Mouse (Mus musculus) forebrain, embryonic 15.5 days (tissue): Measurements from ENCODE around the gene Astn2. TPM values are rescaled to one million over a fixed set of nuclear protein-coding genes. Genes with fewer than 3 reads are reported as not detected.
A peak's percentile ranks its signal among the peaks of the same experiment; 100 is the strongest.

Experiments
- ATAC-seq: fragments of 200-750 bp; cut with Nextera tagmentation; replicated peaks from 2 replicates; pipeline ENCODE4 v1.8.0; 2017; ENCODE audit warnings: mild to moderate bottlenecking, moderate TSS enrichment, moderate library complexity
- H3K27ac ChIP-seq: fragments of 300-500 bp; sonication (generic); replicated peaks from 2 replicates; pipeline ENCODE4 v1.5.1; 2015; ENCODE audit warnings: mild to moderate bottlenecking, inconsistent platforms
- H3K27me3 ChIP-seq: fragments of 300-500 bp; sonication (generic); 2 replicates; pipeline ENCODE4 v1.6.1; 2015; ENCODE audit warnings: inconsistent platforms
- H3K36me3 ChIP-seq: fragments of 300-500 bp; sonication (generic); 2 replicates; pipeline ENCODE4 v1.6.1; 2015; ENCODE audit warnings: mild to moderate bottlenecking, inconsistent platforms
- H3K4me1 ChIP-seq: fragments of 300-500 bp; sonication (generic); 2 replicates; pipeline ENCODE4 v1.6.1; 2015; ENCODE audit warnings: inconsistent platforms
- H3K4me2 ChIP-seq: fragments of 300-500 bp; sonication (generic); replicated peaks from 2 replicates; pipeline ENCODE4 v1.6.1; 2015; ENCODE audit warnings: mild to moderate bottlenecking, inconsistent platforms
- H3K4me3 ChIP-seq: fragments of 300-500 bp; sonication (generic); 2 replicates; pipeline ENCODE4 v1.5.1; 2015; ENCODE audit warnings: mild to moderate bottlenecking, inconsistent platforms
- H3K9ac ChIP-seq: fragments of 300-500 bp; sonication (generic); replicated peaks from 2 replicates; pipeline ENCODE4 v1.6.1; 2015; ENCODE audit warnings: mild to moderate bottlenecking, inconsistent platforms
- H3K9me3 ChIP-seq: fragments of 300-500 bp; sonication (generic); 2 replicates; pipeline ENCODE4 v1.6.1; 2016; ENCODE audit warnings: inconsistent platforms
- WGBS: fragments of 180-500 bp; shearing (Covaris S2); methylation state at CpG from one replicate; pipeline ENCODE4 v1.1.7; 2015; ENCODE audit warnings: mixed read lengths; 5-methylcytosine and 5-hydroxymethylcytosine counted together
- polyA plus RNA-seq: library from polyadenylated mRNA; unstranded; fragments of >200 nt; fragmentation: Nextera tagmentation; extraction: Ambion mirVana; gene quantifications from 2 replicates; pipeline ENCODE4 v1.2.1, GENCODE M21; 2015

Astn2 gene
- polyA plus RNA-seq, 1 experiment from 2014 or later = 1.4 TPM

DNA sequence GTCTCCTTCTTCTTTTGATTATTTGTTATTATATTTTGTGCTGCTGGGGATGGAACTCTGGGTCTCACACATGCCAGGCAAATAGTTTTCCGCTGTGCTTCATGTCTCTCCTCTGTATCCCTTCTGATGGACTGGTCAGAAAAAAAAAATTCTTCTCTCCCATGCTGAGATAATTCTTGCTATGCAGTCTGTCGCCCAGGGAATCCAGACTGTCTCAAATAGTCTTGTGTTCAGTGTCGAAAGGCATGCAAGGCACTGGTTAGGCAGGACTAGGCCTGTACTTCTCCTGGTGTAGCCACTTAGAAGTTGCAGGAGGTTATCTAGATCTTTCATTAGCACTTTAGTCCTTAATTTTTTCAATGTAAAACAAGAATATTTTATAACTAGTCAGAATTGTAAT lies 642.8 kb downstream of the Astn2 start:
- Histone ChIP-seq H3K27ac (no peak overlapping the region), H3K36me3 (no peaks in the 10 kb centered on the region), H3K4me1 (no peaks in the 10 kb centered on the region), H3K27me3 (no peaks in the 10 kb centered on the region), H3K9me3 (no peaks in the 10 kb centered on the region), H3K4me3 (no peak overlapping the region), H3K4me2 (no peak overlapping the region), H3K9ac (no peak overlapping the region)
- 77% methylated on average over 3 of the region's 3 CpGs for WGBS
- no peak for ATAC-seq

DNA sequence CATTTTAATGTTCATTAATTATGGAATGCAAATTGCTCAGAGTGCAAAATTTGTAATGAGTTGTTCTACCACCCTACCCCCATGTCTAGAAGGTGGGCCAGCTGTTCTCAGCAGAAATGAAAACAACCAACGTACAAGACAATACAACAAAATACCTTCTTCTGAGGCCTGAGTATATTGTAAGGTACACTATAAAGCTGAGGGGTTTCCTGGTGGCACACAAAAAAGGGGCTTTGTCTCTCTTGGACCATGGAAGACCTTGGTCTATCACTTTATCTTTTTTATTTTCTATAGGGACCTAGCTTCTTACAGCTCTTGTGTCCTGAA lies 645.6 kb downstream of the Astn2 start:
- Histone ChIP-seq H3K4me3 (no peak overlapping the region), H3K36me3 (no peaks in the 10 kb centered on the region), H3K27ac (no peak overlapping the region), H3K9me3 (no peaks in the 10 kb centered on the region), H3K4me2 (no peak overlapping the region), H3K27me3 (no peaks in the 10 kb centered on the region), H3K4me1 (no peaks in the 10 kb centered on the region), H3K9ac (no peak overlapping the region)
- no peak for ATAC-seq
- WGBS = 48% methylated on average over 1 of the region's 1 CpGs

DNA sequence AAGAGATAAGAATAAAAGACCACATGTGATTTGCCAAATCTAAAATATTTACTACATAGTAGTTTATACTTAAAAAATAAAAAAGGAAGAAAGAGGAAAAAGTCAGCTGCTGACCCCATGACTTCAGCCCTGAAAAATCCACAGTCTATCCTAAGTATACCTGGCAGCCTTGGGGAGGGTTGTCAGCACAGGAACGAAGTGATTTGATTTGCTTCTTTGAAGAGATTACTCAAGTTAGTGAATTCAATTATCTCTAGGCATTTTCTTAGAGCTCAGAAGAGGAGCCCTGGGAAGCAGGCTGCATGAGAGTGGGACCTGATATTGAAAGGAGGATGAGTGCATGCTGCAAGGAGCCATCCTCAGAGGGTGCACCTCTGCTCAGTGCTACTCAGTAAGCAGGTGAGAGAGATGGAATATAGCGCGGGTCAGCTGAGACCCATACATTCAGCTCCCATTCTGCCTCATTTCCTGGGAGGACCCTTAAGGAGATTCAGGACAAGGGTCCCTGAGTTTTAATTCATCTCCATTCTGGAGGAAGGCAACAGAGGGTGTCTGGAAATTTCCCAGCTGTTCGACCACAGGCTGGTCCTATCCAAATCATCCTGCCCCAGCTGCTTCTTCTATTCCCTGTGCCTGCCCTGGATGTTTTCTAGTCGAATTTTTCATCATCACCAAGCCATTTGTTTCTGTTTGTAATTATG lies 646.1 kb downstream of the Astn2 start:
- Histone ChIP-seq H3K36me3 (no peaks in the 10 kb centered on the region), H3K9ac (no peak overlapping the region), H3K9me3 (no peaks in the 10 kb centered on the region), H3K4me1 (no peaks in the 10 kb centered on the region), H3K27me3 (no peaks in the 10 kb centered on the region), H3K27ac (no peak overlapping the region), H3K4me3 (no peak overlapping the region), H3K4me2 (no peak overlapping the region)
- ATAC-seq = no peak
- 62% methylated on average over 5 of the region's 5 CpGs for WGBS

DNA sequence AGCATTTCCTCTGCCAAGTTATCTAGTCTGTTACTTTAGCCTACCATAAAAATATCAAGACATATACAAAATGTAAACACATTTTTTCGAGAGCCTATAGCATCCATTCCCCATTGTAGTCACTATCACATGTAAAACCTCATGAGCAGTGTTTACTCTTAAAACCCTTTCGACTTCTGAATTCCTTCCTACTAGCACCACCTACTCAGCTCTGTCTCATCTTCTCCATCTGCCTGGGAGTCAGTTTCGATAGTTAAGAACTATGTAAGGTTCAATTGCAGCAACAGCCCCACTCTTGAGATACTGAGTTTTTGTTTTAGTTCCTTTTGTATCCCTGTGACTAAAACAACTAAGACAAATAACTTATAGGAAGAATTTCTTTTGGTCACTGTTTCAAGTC lies 651.5 kb downstream of the Astn2 start:
- WGBS = 90% methylated on average over 3 of the region's 3 CpGs
- Histone ChIP-seq H3K9ac (no peak overlapping the region), H3K4me1 (no peaks in the 10 kb centered on the region), H3K27ac (no peak overlapping the region), H3K4me2 (no peak overlapping the region), H3K27me3 (no peaks in the 10 kb centered on the region), H3K9me3 (no peaks in the 10 kb centered on the region), H3K36me3 (no peaks in the 10 kb centered on the region), H3K4me3 (no peak overlapping the region)
- no peak for ATAC-seq

DNA sequence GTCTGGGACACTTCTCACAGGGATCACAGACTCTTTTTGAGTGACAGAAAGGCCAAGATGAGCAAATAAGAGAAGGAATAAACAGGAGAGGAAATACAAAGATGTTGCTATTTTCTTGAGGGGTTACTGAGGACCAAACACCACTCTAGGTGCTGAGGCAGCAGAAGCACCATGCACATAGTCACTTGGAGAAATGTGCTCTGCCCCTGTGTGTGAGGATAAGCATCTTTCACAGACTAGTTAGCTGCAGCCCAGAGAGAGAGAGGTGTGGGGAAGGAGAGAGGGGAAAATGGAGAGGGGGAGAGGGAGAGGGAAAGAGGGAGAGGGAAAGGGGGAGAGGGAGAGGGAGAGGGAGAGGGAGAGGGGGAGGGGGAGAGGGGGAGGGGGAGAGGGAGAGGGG lies 659.6 kb downstream of the Astn2 start:
- no peak overlapping the region for H3K4me2 ChIP-seq
- no peak overlapping the region for H3K4me3 ChIP-seq
- no peak overlapping the region for H3K27ac ChIP-seq
- ATAC-seq = no peak
- H3K9ac ChIP-seq = no peak overlapping the region
- peaks cover 16% of the 10 kb centered on the region for H3K4me1 ChIP-seq
- no peaks in the 10 kb centered on the region for H3K36me3 ChIP-seq
- no peaks in the 10 kb centered on the region for H3K9me3 ChIP-seq
- peaks cover 3% of the 10 kb centered on the region; the same call in 1 of the 2 replicates for H3K27me3 ChIP-seq

DNA sequence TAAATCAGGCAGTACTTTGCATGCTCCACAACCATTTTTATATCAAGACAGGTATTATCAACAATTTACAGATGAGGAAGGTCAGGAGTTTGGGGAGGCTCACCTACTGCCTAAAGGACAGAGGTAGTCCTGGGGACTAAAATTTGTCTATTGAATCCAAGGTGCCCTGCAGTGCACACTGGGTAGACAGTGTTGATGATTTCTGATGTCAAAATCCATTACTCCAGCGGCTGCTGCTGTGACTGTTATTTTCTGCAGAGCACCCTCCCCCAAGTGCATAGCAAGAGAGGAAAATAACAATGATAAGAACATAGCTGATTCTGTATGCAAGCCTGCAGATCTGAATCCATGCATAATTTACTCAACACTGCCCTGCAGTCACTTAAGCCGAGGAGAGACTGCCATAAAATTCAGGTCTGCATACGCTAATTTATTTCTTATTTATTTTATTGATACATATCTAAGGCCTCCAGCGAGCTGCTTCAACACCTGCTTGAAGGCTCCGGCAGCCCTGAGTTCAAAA lies 660.3 kb downstream of the Astn2 start:
- Histone ChIP-seq H3K4me1 (peaks cover 16% of the 10 kb centered on the region), H3K27ac (no peak overlapping the region), H3K9ac (no peak overlapping the region), H3K4me3 (no peak overlapping the region), H3K4me2 (no peak overlapping the region), H3K27me3 (peaks cover 3% of the 10 kb centered on the region; the same call in 1 of the 2 replicates), H3K9me3 (no peaks in the 10 kb centered on the region), H3K36me3 (no peaks in the 10 kb centered on the region)
- peak; percentile 51; the same call in 1 of the 2 replicates for ATAC-seq
- 57% methylated on average over 5 of the region's 5 CpGs for WGBS

DNA sequence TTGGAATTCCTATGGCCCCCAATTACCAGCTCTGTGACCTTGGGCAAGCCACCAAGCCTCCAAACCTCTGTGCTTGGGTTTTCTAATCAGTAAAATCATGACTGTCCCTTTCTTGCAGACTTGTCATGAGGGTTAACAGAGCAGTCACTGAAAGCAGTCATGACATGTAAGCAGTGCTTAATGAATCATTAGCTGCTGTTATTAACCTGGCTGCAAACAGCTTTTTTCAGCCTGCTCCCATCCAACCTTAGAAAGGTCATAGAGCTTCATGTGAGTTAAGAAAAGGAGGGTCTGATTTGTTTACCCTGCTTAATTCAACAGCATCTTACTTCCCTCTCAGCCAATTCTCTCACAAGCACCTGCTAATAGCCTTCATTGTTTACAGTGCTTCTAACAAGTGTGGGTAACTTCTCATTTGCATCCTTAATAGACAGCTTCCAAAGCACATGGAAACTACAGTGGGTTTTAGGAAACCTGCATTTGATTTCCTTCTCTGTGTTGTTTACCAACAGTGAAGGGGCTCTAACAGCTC lies 661.2 kb downstream of the Astn2 start:
- 0 out of 2 replicates have a peak, but pooled peaks have one; percentile 13 for ATAC-seq
- peaks cover 16% of the 10 kb centered on the region for H3K4me1 ChIP-seq
- H3K9ac ChIP-seq = no peak overlapping the region
- no peak overlapping the region for H3K4me3 ChIP-seq
- no peak overlapping the region for H3K4me2 ChIP-seq
- no peaks in the 10 kb centered on the region for H3K9me3 ChIP-seq
- no peak overlapping the region for H3K27ac ChIP-seq
- peaks cover 3% of the 10 kb centered on the region; the same call in 1 of the 2 replicates for H3K27me3 ChIP-seq
- no peaks in the 10 kb centered on the region for H3K36me3 ChIP-seq

DNA sequence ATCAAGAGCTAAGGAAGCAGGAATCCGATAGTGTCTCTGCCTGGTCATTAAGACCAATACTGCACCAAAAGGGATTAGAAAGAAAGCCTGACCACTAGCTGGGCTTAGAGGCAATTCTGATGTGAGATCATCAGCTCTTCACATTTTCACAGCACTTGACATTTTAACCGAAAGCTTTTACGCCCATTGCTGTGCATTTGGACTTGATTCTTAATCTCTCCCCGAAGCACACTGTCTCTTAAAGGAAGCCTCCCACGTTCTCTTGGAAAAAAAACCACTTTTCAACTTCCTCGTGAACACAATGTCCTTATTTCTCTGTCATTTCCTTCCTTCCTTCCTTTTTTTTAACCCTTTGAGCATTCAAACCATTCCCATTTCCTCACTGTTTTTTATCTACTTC lies 680.0 kb downstream of the Astn2 start:
- ATAC-seq = no peak
- Histone ChIP-seq H3K4me1 (no peaks in the 10 kb centered on the region), H3K4me2 (no peak overlapping the region), H3K36me3 (no peaks in the 10 kb centered on the region), H3K27ac (no peak overlapping the region), H3K4me3 (no peak overlapping the region), H3K9me3 (no peaks in the 10 kb centered on the region), H3K9ac (no peak overlapping the region), H3K27me3 (no peaks in the 10 kb centered on the region)
- WGBS = 66% methylated on average over 6 of the region's 6 CpGs

DNA sequence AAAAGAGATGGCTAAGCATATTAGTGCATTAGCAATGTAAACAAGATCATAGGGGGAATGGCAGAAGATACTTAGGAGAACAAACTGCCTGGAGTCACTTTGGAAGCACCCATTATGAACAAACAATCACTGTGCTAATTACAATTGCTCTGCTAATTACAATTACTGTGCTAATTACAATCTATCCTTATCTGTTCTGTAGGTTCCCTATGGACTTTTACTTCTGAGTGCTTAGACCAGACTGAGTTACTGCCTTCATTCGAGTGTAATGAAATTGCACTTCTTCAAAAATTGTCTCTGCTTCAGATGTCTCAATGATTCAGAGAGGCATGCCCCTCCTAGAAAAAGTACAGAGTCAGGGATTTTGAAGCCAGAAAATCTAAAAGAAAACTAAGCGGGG lies 684.8 kb downstream of the Astn2 start:
- no peaks in the 10 kb centered on the region for H3K36me3 ChIP-seq
- ATAC-seq = no peak
- H3K27ac ChIP-seq = no peak overlapping the region
- H3K9ac ChIP-seq = no peak overlapping the region
- H3K4me1 ChIP-seq = no peaks in the 10 kb centered on the region
- no peak overlapping the region for H3K4me2 ChIP-seq
- no peak overlapping the region for H3K4me3 ChIP-seq
- no peaks in the 10 kb centered on the region for H3K27me3 ChIP-seq
- H3K9me3 ChIP-seq = no peaks in the 10 kb centered on the region
- 80% methylated on average over 2 of the region's 2 CpGs for WGBS

DNA sequence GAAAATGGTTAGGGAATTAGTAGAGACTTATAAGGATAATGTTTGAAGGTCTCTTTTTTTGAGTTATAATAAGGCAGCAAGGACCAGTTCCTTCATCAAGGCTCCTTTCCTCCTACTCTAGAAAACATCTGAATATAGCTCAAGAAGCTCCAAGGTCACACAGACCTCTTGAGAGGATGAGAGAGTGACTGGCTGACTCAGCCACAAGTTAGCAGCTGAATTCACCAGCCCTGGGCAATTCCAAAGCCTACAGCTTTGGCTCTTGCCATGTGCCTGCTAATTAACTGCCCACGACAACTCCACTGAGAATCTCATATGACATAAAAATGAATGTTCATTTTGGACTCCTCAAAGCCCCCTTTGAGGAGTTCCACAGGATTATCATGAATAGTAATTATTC lies 686.5 kb downstream of the Astn2 start:
- Histone ChIP-seq H3K4me3 (no peak overlapping the region), H3K4me2 (no peak overlapping the region), H3K9ac (no peak overlapping the region), H3K27ac (no peak overlapping the region), H3K36me3 (no peaks in the 10 kb centered on the region), H3K4me1 (no peaks in the 10 kb centered on the region), H3K9me3 (no peaks in the 10 kb centered on the region), H3K27me3 (no peaks in the 10 kb centered on the region)
- WGBS = 69% methylated on average over 1 of the region's 1 CpGs
- no peak for ATAC-seq

DNA sequence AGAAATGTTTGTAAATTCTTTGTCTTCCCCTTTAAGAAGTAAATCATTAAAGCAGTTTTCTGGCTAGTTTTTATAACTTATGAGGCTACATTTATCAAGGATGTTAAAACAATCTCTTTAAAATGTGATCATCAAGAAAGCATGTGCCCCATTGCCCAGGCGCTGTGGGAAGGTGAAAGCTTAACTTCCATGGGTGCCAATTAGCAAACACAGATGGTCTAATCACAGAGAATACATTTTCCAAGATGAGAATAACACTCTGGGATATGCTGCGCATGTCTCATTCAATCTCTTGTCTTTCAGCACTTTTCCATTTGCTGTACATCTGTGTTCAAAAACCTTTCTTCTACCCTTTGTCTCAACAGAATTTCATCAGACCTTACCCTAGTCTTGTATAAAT lies 688.3 kb downstream of the Astn2 start:
- no peak overlapping the region for H3K9ac ChIP-seq
- no peaks in the 10 kb centered on the region for H3K4me1 ChIP-seq
- no peaks in the 10 kb centered on the region for H3K36me3 ChIP-seq
- 68% methylated on average over 2 of the region's 2 CpGs for WGBS
- no peak overlapping the region for H3K27ac ChIP-seq
- no peak overlapping the region for H3K4me2 ChIP-seq
- no peaks in the 10 kb centered on the region for H3K27me3 ChIP-seq
- no peaks in the 10 kb centered on the region for H3K9me3 ChIP-seq
- no peak overlapping the region for H3K4me3 ChIP-seq
- no peak for ATAC-seq

DNA sequence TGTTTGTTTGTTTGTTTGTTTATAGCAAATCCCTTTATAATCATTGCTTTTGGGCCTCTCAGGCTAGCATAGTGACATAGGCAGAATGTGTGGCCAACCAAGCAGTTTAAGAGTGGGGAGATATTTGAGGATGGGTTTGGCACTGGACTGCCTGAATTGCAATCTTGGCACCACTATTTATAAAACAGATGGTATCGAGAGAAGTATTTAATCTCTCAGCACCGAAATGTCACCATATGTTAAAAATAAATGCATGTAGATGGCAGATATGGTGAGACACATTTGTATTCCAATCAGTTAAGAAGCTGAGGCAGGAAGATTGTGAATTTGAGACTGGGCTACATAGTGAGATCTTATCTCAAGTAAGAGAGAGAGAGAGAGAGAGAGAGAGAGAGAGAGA lies 692.7 kb downstream of the Astn2 start:
- Histone ChIP-seq H3K4me1 (no peaks in the 10 kb centered on the region), H3K9ac (no peak overlapping the region), H3K4me2 (no peak overlapping the region), H3K27ac (no peak overlapping the region), H3K9me3 (no peaks in the 10 kb centered on the region), H3K36me3 (no peaks in the 10 kb centered on the region), H3K27me3 (no peaks in the 10 kb centered on the region), H3K4me3 (no peak overlapping the region)
- ATAC-seq = peak; percentile 75
- WGBS = 57% methylated on average over 2 of the region's 2 CpGs

DNA sequence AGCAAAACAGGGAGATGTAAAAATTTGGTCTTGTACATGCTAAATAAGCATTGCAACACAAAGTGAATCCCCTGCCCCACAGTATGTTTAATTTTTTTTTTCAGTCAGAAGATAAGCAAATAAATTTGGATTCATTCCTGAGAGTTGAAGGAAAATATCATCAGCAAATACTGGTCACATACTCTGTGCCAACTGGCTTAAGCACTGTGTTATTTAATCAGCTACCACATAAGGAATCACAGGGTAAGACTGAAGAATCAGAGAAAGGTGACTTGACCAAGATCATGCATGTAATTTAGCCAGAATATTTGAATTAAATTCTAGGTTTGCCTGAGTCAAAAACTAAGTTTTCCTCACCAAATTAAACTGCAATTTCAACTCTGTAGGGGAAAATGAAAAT lies 693.8 kb downstream of the Astn2 start:
- no peaks in the 10 kb centered on the region for H3K4me1 ChIP-seq
- H3K27me3 ChIP-seq = no peaks in the 10 kb centered on the region
- H3K27ac ChIP-seq = no peak overlapping the region
- H3K4me2 ChIP-seq = no peak overlapping the region
- no peak overlapping the region for H3K4me3 ChIP-seq
- no peak for ATAC-seq
- H3K9me3 ChIP-seq = no peaks in the 10 kb centered on the region
- H3K36me3 ChIP-seq = no peaks in the 10 kb centered on the region
- H3K9ac ChIP-seq = no peak overlapping the region
